Mouse (Mus musculus): ENCODE measurements around the gene Efcab2. TPM values are rescaled to one million over a fixed set of nuclear protein-coding genes. Genes with fewer than 3 reads are reported as not detected.
A peak's percentile ranks its signal among the peaks of the same experiment; 100 is the strongest.

Efcab2 gene
- polyA plus RNA-seq, 1 experiment from 2014 or later = 8.6 TPM

DNA sequence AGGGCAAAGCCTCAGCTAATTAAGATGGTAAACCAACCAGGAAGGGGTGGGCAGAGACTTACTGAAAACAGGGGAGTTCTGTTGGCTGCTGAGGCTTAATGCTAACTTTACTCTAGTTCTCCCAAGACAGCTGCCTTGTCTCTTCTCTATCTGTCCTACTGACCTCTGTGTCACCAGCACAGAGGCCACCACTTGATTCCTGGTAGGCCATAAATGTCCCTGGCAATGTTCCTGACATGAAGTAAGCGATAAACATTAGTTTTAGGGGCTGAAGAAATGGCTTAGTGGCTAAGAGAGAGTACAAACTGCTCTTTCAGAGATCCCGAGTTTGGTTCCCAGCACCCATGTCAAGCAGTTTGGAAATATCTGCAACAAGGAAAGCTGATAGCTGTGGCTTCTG is 29.0 kb upstream of the Efcab2 start:
- WGBS = 59% methylated on average over 2 of the region's 2 CpGs
- Histone ChIP-seq H3K9me3 (no peaks in the 10 kb centered on the region), H3K9ac (no peak overlapping the region), H3K4me2 (replicated peaks) (no peak overlapping the region), H3K27ac (no peak overlapping the region), H3K4me3 (replicated peaks) (no peak overlapping the region), H3K4me1 (replicated peaks) (no peaks in the 10 kb centered on the region), H3K27me3 (replicated peaks) (no peaks in the 10 kb centered on the region), H3K36me3 (no peaks in the 10 kb centered on the region)
- ATAC-seq = no peak

DNA sequence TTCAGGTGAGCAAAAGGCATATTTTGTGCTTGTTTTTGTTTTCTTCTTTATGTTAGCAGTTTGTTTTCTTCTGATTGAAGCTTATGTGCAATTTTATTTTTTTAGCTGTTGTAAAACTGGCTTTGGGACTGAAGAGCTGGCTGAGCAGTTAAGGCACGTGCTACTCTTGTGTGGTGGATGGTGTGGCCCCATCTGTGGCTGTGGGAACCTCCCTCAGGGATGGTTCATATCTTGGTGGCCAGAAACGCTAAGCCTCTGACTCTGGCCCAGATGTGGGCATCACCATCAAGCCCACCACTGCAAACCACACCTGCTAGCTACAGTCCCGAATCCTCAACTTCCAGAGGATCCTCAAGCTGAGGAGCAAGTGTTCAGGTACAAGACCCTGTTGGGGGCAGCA is 27.8 kb upstream of the Efcab2 start:
- Histone ChIP-seq H3K4me1 (replicated peaks) (no peaks in the 10 kb centered on the region), H3K27ac (no peak overlapping the region), H3K36me3 (no peaks in the 10 kb centered on the region), H3K27me3 (replicated peaks) (no peaks in the 10 kb centered on the region), H3K9ac (no peak overlapping the region), H3K4me3 (replicated peaks) (no peak overlapping the region), H3K9me3 (no peaks in the 10 kb centered on the region), H3K4me2 (replicated peaks) (no peak overlapping the region)
- no peak for ATAC-seq
- 80% methylated on average over 3 of the region's 3 CpGs for WGBS

DNA sequence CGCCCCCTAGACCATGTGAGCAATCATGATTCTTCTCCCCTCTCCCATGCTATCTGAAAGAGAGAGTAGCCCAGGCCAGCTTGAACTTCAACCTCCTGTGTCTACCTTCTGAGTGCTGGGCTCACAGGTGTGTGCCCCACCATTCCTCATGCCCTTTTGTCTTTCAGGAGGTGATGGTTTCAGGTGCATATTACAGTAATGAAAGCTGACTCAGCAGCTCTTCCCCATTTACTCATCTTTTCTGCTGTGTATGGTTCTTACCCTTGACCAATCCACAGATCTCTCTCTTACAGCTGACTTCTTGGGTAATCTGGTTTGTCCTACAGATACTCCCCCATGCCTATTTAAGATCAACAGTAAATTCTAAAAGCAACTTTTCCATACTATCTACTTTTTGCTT is 26.7 kb upstream of the Efcab2 start:
- Histone ChIP-seq H3K9ac (no peak overlapping the region), H3K36me3 (no peaks in the 10 kb centered on the region), H3K27me3 (replicated peaks) (no peaks in the 10 kb centered on the region), H3K4me3 (replicated peaks) (no peak overlapping the region), H3K27ac (no peak overlapping the region), H3K4me1 (replicated peaks) (no peaks in the 10 kb centered on the region), H3K4me2 (replicated peaks) (no peak overlapping the region), H3K9me3 (no peaks in the 10 kb centered on the region)
- ATAC-seq = no peak
- WGBS = 78% methylated on average over 1 of the region's 1 CpGs

DNA sequence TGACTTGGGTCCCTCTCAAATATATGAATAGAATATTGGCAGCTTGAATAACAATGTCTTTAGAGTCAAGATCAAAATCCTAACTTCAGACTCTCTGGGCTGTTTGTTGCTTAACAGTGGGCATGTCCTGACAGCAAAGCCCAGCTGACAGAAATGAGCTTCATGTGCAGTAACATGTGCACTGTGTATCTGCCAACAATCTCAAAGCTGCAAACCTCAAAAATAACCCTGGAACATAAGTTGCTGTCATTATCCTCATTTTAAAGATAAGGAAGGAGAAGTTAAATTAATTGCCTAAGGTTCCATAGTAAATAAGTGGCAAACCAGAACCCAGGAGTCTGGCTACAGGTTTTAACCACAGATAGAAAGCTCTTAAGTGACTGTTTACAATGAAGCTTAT is 23.7 kb upstream of the Efcab2 start:
- H3K36me3 ChIP-seq = no peaks in the 10 kb centered on the region
- H3K9me3 ChIP-seq = no peaks in the 10 kb centered on the region
- no peak for ATAC-seq
- no peak overlapping the region for H3K27ac ChIP-seq
- no peaks in the 10 kb centered on the region for H3K27me3 ChIP-seq (replicated peaks)
- no peak overlapping the region for H3K9ac ChIP-seq
- H3K4me3 ChIP-seq (replicated peaks) = no peak overlapping the region
- H3K4me1 ChIP-seq (replicated peaks) = no peaks in the 10 kb centered on the region
- H3K4me2 ChIP-seq (replicated peaks) = no peak overlapping the region

DNA sequence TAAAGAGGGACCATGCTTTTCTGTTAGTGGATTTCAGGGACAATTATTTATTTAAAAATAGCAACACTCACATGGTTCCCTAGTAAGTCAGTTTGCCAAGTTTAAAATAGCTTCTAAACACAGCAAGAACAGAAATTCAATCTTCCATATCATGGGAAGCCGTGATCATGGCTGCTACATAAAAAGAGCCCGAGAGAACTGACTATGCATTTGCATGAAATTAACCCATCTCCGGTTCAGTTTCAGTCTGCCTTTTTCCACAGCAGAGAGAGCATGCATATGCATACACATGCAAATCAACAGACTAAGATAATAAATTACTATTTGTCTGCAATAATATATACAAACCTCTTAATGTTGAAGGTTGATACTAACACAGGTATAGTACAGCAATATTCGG is 17.1 kb upstream of the Efcab2 start:
- H3K4me1 ChIP-seq (replicated peaks) = no peaks in the 10 kb centered on the region
- no peak overlapping the region for H3K27ac ChIP-seq
- no peak overlapping the region for H3K9ac ChIP-seq
- no peaks in the 10 kb centered on the region for H3K9me3 ChIP-seq
- H3K36me3 ChIP-seq = no peaks in the 10 kb centered on the region
- no peak overlapping the region for H3K4me3 ChIP-seq (replicated peaks)
- ATAC-seq = no peak
- no peaks in the 10 kb centered on the region for H3K27me3 ChIP-seq (replicated peaks)
- 84% methylated on average over 4 of the region's 4 CpGs for WGBS
- H3K4me2 ChIP-seq (replicated peaks) = no peak overlapping the region

DNA sequence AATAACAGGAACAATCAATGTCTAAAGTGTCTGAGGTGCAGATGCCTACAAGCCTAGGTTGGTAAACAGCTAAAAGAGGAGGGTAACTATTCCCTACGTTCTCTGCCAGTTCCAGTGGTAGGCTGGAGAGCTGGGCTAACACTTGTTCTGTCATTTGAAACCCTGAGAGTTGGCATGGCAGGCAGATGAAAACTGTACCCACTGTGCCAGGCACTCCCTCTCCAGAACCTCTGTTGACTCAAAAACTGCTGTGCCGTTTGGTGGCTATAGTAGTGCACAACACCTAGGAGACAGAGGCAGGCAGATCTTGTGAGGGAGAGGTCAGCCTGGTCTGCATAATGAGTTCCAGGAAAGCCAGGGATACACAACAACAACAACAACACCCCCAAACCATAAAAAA is 16.5 kb upstream of the Efcab2 start:
- Histone ChIP-seq H3K9ac (no peak overlapping the region), H3K27me3 (replicated peaks) (no peaks in the 10 kb centered on the region), H3K9me3 (no peaks in the 10 kb centered on the region), H3K36me3 (no peaks in the 10 kb centered on the region), H3K27ac (no peak overlapping the region), H3K4me1 (replicated peaks) (no peaks in the 10 kb centered on the region), H3K4me3 (replicated peaks) (no peak overlapping the region), H3K4me2 (replicated peaks) (no peak overlapping the region)
- ATAC-seq = no peak
- WGBS = 80% methylated on average over 2 of the region's 2 CpGs

DNA sequence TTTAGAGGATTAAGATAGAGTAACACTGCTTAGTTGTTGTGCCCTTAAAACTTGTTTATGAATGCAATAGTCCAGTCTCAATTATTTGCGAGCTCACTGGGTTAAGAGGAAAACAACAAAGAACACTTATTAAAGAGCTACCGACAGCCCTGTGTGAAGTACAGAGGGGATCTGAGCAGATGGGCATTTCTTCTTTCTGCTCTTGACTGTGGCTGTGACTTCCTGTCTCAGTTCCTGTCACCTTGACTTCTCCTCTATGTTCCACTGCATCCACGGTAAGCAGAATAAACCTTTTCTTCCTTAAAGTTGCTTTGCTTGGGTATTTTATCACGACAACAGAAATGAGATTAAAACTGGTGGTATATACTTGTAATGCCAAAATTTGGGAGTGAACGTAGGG is 12.9 kb upstream of the Efcab2 start:
- Histone ChIP-seq H3K27me3 (replicated peaks) (no peaks in the 10 kb centered on the region), H3K4me1 (replicated peaks) (no peaks in the 10 kb centered on the region), H3K4me3 (replicated peaks) (no peak overlapping the region), H3K27ac (no peak overlapping the region), H3K4me2 (replicated peaks) (no peak overlapping the region), H3K9me3 (no peaks in the 10 kb centered on the region), H3K9ac (no peak overlapping the region), H3K36me3 (no peaks in the 10 kb centered on the region)
- ATAC-seq = no peak
- 77% methylated on average over 5 of the region's 5 CpGs for WGBS

DNA sequence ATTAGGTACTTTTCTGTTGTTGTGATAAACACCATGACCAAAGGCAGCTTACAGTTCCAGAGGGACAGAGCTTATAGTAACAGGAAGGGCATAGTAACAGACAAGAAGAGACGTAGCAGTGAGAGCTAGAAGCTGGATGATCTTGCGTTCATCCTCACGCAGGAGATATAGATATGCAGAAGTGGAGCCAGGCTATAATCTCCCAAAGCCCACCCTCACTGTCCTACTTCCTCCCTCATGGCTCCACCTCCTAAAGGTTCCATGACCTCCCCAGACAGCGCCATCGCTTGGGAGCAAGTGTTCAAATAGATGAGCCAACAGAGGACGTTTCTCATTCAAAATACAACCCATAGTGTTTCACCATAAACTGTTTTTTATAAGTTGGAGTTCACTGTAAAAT is 10.8 kb upstream of the Efcab2 start:
- H3K4me2 ChIP-seq (replicated peaks) = no peak overlapping the region
- no peaks in the 10 kb centered on the region for H3K4me1 ChIP-seq (replicated peaks)
- 86% methylated on average over 6 of the region's 6 CpGs for WGBS

DNA sequence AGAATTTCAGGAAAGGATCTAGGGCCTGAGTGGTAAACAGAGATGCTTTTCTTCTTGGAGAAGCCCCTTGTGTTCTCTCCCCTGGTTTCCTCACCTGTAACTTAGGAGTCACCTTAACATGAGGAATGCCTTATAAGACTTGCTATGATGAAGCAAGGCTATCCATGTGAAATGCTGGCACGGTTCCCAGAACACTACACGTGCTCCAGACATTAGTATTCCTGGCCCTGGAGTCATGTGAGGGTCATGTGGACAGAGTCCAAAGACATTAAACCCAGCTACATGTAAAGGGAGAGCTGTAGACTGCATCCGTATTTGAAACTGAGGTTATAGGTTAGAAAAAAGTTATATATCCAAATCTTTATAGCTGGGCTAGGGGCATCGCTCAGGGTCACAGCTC is 9.5 kb upstream of the Efcab2 start:
- H3K9me3 ChIP-seq = no peaks in the 10 kb centered on the region
- peak; percentile 83 for ATAC-seq
- no peak overlapping the region for H3K9ac ChIP-seq
- no peak overlapping the region for H3K4me2 ChIP-seq (replicated peaks)
- H3K36me3 ChIP-seq = no peaks in the 10 kb centered on the region
- no peaks in the 10 kb centered on the region for H3K4me1 ChIP-seq (replicated peaks)
- H3K27me3 ChIP-seq (replicated peaks) = no peaks in the 10 kb centered on the region
- 54% methylated on average over 4 of the region's 4 CpGs for WGBS
- H3K27ac ChIP-seq = no peak overlapping the region
- H3K4me3 ChIP-seq (replicated peaks) = no peak overlapping the region

More for the DNA sequence above, 10.8 kb upstream of the Efcab2 start:
- no peak for ATAC-seq
- H3K27ac ChIP-seq = no peak overlapping the region
- no peak overlapping the region for H3K9ac ChIP-seq
- no peaks in the 10 kb centered on the region for H3K36me3 ChIP-seq
- H3K27me3 ChIP-seq (replicated peaks) = no peaks in the 10 kb centered on the region
- H3K9me3 ChIP-seq = no peaks in the 10 kb centered on the region
- no peak overlapping the region for H3K4me3 ChIP-seq (replicated peaks)

DNA sequence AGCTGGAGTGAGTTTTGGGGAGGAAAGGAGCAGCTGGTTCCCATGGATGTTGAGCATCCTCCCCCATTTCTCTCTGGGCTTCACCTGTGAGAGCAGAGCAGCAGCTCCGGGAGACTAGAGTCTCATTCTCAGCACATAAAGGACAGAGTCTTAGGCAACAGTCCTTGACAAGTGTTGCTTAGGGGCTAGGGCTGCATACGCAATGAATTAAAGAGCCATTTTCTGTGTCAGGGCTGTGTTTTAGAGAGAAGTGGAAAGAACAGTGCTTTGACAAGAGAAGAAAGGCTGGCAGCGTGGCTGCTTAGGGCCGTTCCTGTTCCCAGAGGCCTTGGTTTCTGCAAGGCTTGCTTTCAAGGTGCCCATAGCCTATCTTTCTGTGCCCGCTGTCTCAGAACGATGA is 6.0 kb upstream of the Efcab2 start:
- Histone ChIP-seq H3K4me2 (replicated peaks) (no peak overlapping the region), H3K36me3 (no peaks in the 10 kb centered on the region), H3K4me1 (replicated peaks) (no peaks in the 10 kb centered on the region), H3K4me3 (replicated peaks) (no peak overlapping the region), H3K27me3 (replicated peaks) (no peaks in the 10 kb centered on the region), H3K27ac (no peak overlapping the region), H3K9me3 (no peaks in the 10 kb centered on the region), H3K9ac (no peak overlapping the region)
- WGBS = 87% methylated on average over 6 of the region's 6 CpGs
- no peak for ATAC-seq

DNA sequence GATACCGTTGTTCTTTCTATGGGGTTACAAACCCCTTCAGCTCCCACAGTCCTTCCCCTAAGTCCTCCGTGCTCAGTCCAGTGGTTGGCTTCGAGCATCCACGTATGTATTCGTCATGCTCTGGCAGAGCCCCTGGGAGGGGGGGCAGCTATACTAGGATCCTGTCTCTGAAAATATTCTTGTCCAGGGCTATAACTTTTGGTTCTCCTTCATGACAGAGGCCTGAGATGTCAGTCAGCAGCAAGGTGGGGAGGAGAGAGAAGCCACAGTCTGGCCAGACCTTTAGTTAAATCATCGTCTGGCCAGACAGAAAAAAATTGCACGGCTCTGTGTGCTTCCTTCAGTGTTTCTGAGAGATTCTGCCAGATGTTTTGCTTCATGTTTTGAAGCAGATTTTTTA is 5.2 kb upstream of the Efcab2 start:
- no peak for ATAC-seq
- Histone ChIP-seq H3K36me3 (no peaks in the 10 kb centered on the region), H3K4me2 (replicated peaks) (no peak overlapping the region), H3K27ac (no peak overlapping the region), H3K27me3 (replicated peaks) (no peaks in the 10 kb centered on the region), H3K4me1 (replicated peaks) (no peaks in the 10 kb centered on the region), H3K4me3 (replicated peaks) (no peak overlapping the region), H3K9ac (no peak overlapping the region), H3K9me3 (no peaks in the 10 kb centered on the region)
- WGBS = 55% methylated on average over 7 of the region's 7 CpGs

DNA sequence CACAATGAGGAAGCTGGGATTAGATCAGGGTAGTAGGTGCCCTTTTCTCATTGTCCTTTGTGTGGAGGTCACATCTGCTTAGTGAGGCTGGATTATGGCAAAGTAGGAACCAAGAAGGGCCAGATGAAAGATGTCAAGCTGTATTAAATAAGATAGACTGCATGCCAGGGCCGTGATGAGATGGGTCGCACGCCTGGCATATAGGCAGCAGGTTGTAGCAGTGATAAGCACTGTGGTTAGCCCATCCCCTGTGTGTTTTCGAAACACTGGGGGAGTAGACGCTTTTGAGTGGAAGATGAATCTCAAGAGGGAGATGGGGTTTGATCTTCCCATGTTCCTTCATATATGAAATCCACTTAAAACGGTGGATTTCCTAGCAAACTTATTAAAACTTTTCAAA is 3.9 kb upstream of the Efcab2 start:
- no peak overlapping the region for H3K27ac ChIP-seq
- H3K36me3 ChIP-seq = no peaks in the 10 kb centered on the region
- H3K27me3 ChIP-seq (replicated peaks) = no peaks in the 10 kb centered on the region
- H3K4me3 ChIP-seq (replicated peaks) = no peak overlapping the region
- H3K9me3 ChIP-seq = no peaks in the 10 kb centered on the region
- no peak overlapping the region for H3K4me2 ChIP-seq (replicated peaks)
- no peak for ATAC-seq
- H3K9ac ChIP-seq = no peak overlapping the region
- WGBS = 92% methylated on average over 6 of the region's 6 CpGs
- H3K4me1 ChIP-seq (replicated peaks) = no peaks in the 10 kb centered on the region

DNA sequence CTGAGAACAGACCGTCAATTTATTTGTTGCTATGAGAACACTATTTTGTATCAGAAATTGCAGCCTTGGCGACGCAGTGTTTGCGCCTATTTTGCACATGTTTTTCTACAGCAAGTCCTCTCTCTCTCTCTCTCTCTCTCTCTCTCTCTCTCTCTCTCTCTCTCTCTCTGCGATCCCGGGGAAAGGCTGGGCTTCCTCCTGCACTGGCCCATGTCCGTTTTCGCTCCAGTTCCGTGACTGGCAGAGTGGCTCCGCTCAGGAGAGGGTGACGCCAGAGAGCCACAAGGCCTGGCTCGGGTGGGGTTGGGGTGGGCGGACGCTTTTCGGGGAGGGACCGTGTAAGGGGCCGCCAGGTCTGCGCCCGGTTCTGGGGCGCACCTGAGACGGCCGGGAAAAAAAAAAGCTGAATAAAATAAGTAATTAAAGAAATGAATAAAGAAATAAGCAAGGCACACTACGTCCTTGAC is 407 bp upstream of the Efcab2 start:
- Histone ChIP-seq H3K36me3 (no peaks in the 10 kb centered on the region), H3K4me2 (replicated peaks) (peak overlapping the region; percentile 62), H3K4me3 (replicated peaks) (peak overlapping the region; percentile 67), H3K4me1 (replicated peaks) (no peaks in the 10 kb centered on the region), H3K9me3 (no peaks in the 10 kb centered on the region), H3K27me3 (replicated peaks) (no peaks in the 10 kb centered on the region), H3K27ac (peak overlapping the region; percentile 99), H3K9ac (peak overlapping the region; percentile 88)
- WGBS = under 1% methylated on average over 23 of the region's 23 CpGs
- peak; percentile 88 for ATAC-seq

Measured in intestine, embryonic 15.5 days (tissue).